9 mouse cellular contexts compared by ENCODE assay signal in the genomic region with DNA sequence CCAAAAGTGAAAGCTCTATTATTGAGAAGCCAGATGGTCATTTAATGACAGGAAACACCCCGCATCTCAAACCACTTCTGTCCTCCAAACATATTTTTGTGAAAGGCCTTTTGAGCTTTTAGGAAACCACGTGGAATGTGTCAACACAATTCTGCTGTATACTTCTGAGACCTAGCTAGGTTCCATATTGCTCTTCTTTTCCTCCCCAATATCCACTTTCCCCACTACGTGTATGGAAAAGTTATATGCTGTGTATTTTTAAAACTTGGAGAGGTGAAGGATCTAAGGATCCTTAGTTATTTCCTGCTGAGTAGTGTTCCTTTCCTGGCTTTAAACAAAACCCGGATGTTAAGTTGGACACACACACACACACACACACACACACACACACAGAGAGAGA. TPM values are rescaled to one million over a fixed set of nuclear protein-coding genes. Genes with fewer than 3 reads are reported as not detected.
DNase-seq lines count a peak whose midpoint lies in the region; ATAC-seq lines count a peak whose summit lies in the region.
"Had no signal": no experiment of that assay in that cellular context is flagged by ENCODE, and none has a peak within 500 bp of the region (broad histone marks: within the 10 kb centered on the region; RNA-seq: fewer than 3 reads in every experiment).

No protein-coding gene starts in this region.

- peak; percentile 21; the same call in 1 of the 2 replicates for ATAC-seq in kidney, embryonic 14.5 days (ENCODE audit: low FRiP score, low TSS enrichment)
- ATAC-seq in embryonic facial prominence, embryonic 11.5 days (replicated peaks; ENCODE audit: insufficient number of reproducible peaks, low FRiP score, low TSS enrichment, low read depth), result no peak

- H3K4me2 ChIP-seq in kidney, embryonic 14.5 days (replicated peaks; ENCODE audit: low read depth, low read length), result peak overlapping the region; percentile 72; the same call in 1 of the 2 replicates
- H3K4me2 ChIP-seq in embryonic facial prominence, embryonic 11.5 days (ENCODE audit: low read depth, low read length), result peak overlapping the region; percentile 67; the same call in 1 of the 2 replicates

- DNase-seq in kidney, adult 18-20 months, result no peak
- DNase-seq in embryonic facial prominence, embryonic 11.5 days (ENCODE audit: low spot score), result no peak
- DNase-seq in hindlimb bud, embryonic 11.5 days (ENCODE audit: extremely low spot score, low read depth, low spot score), result peak; percentile 28
- peak; percentile 13 for DNase-seq in mesoderm, embryonic 11.5 days (ENCODE audit: low read depth, low spot score)
- no peak for DNase-seq in spleen, postnatal 10 days (ENCODE audit: low spot score in 2 of 2)
- no peak for DNase-seq in gastrocnemius, postnatal 25 days
- no peak for DNase-seq in cerebellum, postnatal 14 days

- H3K27ac ChIP-seq in kidney, embryonic 14.5 days (ENCODE audit: low read depth, low read length), result peak overlapping the region; percentile 14; the same call in 1 of the 2 replicates
- H3K27ac ChIP-seq in embryonic facial prominence, embryonic 11.5 days (replicated peaks; ENCODE audit: low read depth, low read length), result no peak overlapping the region; the same call in 1 of the 2 replicates

- no peaks in the 10 kb centered on the region for H3K36me3 ChIP-seq in kidney, embryonic 14.5 days (ENCODE audit: control insufficient read depth, insufficient read depth, low read length)
- no peaks in the 10 kb centered on the region for H3K36me3 ChIP-seq in embryonic facial prominence, embryonic 11.5 days (replicated peaks; ENCODE audit: control insufficient read depth, insufficient read depth, low read depth, low read length)

- H3K27me3 ChIP-seq in kidney, embryonic 14.5 days (ENCODE audit: control insufficient read depth, insufficient read depth, low read length), result no peaks in the 10 kb centered on the region
- H3K27me3 ChIP-seq in embryonic facial prominence, embryonic 11.5 days (ENCODE audit: control insufficient read depth, insufficient read depth, low read length), result no peaks in the 10 kb centered on the region

- no peaks in the 10 kb centered on the region for H3K9me3 ChIP-seq in kidney, embryonic 14.5 days (ENCODE audit: control insufficient read depth, low read length)
- H3K9me3 ChIP-seq in embryonic facial prominence, embryonic 11.5 days (replicated peaks; ENCODE audit: control insufficient read depth, low read length), result no peaks in the 10 kb centered on the region

- WGBS in kidney, embryonic 14.5 days, result 37% methylated on average over 4 of the region's 4 CpGs
- WGBS in embryonic facial prominence, embryonic 11.5 days, result 32% methylated on average over 4 of the region's 4 CpGs

- H3K4me1 ChIP-seq in kidney, embryonic 14.5 days (ENCODE audit: control insufficient read depth, insufficient read depth, low read length), result 0 out of 2 replicates have a peak, but pooled peaks cover 3% of the 10 kb centered on the region
- H3K4me1 ChIP-seq in embryonic facial prominence, embryonic 11.5 days (ENCODE audit: control insufficient read depth, insufficient read depth, low read length), result no peaks in the 10 kb centered on the region

- no peak overlapping the region for H3K9ac ChIP-seq in kidney, embryonic 14.5 days (ENCODE audit: low read depth, low read length)
- no peak overlapping the region for H3K9ac ChIP-seq in embryonic facial prominence, embryonic 11.5 days (replicated peaks; ENCODE audit: low read length)

- H3K4me3 ChIP-seq in kidney, embryonic 14.5 days (ENCODE audit: low read length), result peak overlapping the region; percentile 51
- no peak overlapping the region for H3K4me3 ChIP-seq in embryonic facial prominence, embryonic 11.5 days (ENCODE audit: low read depth, low read length)

RNA-seq across cellular contexts. Expression of a gene that starts 0.3 kb away (rescaled TPM):
- polyA plus RNA-seq in kidney, embryonic 14.5 days (2014; fragmentation: Nextera tagmentation; extraction: Ambion mirVana), result 71.7 and 96.9 TPM in 2 replicates
- 62.5 and 62.7 TPM in 2 replicates for polyA plus RNA-seq in embryonic facial prominence, embryonic 11.5 days (2014; fragmentation: Nextera tagmentation; extraction: Ambion mirVana)
- total RNA-seq in gastrocnemius, postnatal 25 days (2021), result 10 to 100 TPM; 27.8 to 29.4 TPM

RNA-seq across cellular contexts. Expression of a gene that starts 9.9 kb away (rescaled TPM):
- polyA plus RNA-seq in kidney, embryonic 14.5 days (2014; fragmentation: Nextera tagmentation; extraction: Ambion mirVana), result not detected in 2 replicates
- not detected in 2 replicates for polyA plus RNA-seq in embryonic facial prominence, embryonic 11.5 days (2014; fragmentation: Nextera tagmentation; extraction: Ambion mirVana)
- total RNA-seq in gastrocnemius, postnatal 25 days (2021), result not detected
- total RNA-seq: layer of hippocampus, postnatal 10 days had no signal

RNA-seq across cellular contexts. Expression of a gene that starts 14.7 kb away (rescaled TPM):
- polyA plus RNA-seq in kidney, embryonic 14.5 days (2014; fragmentation: Nextera tagmentation; extraction: Ambion mirVana), result 0.83 and 2.1 TPM in 2 replicates
- polyA plus RNA-seq in embryonic facial prominence, embryonic 11.5 days (2014; fragmentation: Nextera tagmentation; extraction: Ambion mirVana), result 1.2 and 1.4 TPM in 2 replicates
- total RNA-seq in gastrocnemius, postnatal 25 days (2021), result 1 to 10 TPM in 1 of 2 experiments, under 1 TPM in 1; 0.59 to 1.2 TPM

Comparison
In these comparisons a context has a peak if more than half of its experiments do, and no peak if none do; other contexts are left out.
1. DNase-seq: peak in hindlimb bud, embryonic 11.5 days (single experiment) and mesoderm, embryonic 11.5 days (single experiment); none in kidney, adult 18-20 months (single experiment), embryonic facial prominence, embryonic 11.5 days (single experiment), spleen, postnatal 10 days (0 of 2), gastrocnemius, postnatal 25 days (single experiment) and cerebellum, postnatal 14 days (0 of 2).